Mouse (Mus musculus): Measurements from ENCODE around the gene Zg16. TPM values are rescaled to one million over a fixed set of nuclear protein-coding genes. Genes with fewer than 3 reads are reported as not detected.

Zg16 gene
- polyA plus RNA-seq, 2 experiments from 2014 or later: 0.81 TPM; not detected in 1

GRCm38 (mm10) chr7:127066317-127066716, 20.8 kb downstream of the Zg16 start:
- no peak for ATAC-seq

GRCm38 (mm10) chr7:127065538-127065937, 21.6 kb downstream of the Zg16 start:
- ATAC-seq: no peak

GRCm38 (mm10) chr7:127055026-127055585, 32.0 kb downstream of the Zg16 start:
- no peak for ATAC-seq

GRCm38 (mm10) chr7:127041851-127042672, 45.1 kb downstream of the Zg16 start, which contains the start of gene Kif22:
TSS of gene Kif22 (minus strand) at chr7:127042471.
- peak; percentile 99 for ATAC-seq

GRCm38 (mm10) chr7:127031244-127031643, 55.9 kb downstream of the Zg16 start:
- peak; percentile 40 for ATAC-seq

- no peak for ATAC-seq
Observed at GRCm38 (mm10) chr7:127030172-127030571, 57.0 kb downstream of the Zg16 start.

- ATAC-seq: no peak
Observed at GRCm38 (mm10) chr7:127027885-127028284, 59.2 kb downstream of the Zg16 start.

- ATAC-seq: peak; percentile 76
Observed at GRCm38 (mm10) chr7:127026984-127027726, 60.0 kb downstream of the Zg16 start, which contains the start of gene Maz. TSS of gene Maz (minus strand) at chr7:127027037.

GRCm38 (mm10) chr7:127026616-127026983, 60.5 kb downstream of the Zg16 start:
- ATAC-seq: no peak

- ATAC-seq: no peak
Observed at GRCm38 (mm10) chr7:127026161-127026600, 60.9 kb downstream of the Zg16 start.

- ATAC-seq: no peak
Observed at GRCm38 (mm10) chr7:127025556-127026160, 61.5 kb downstream of the Zg16 start.

GRCm38 (mm10) chr7:127024755-127025555, 62.2 kb downstream of the Zg16 start:
- peak; percentile 43 for ATAC-seq

GRCm38 (mm10) chr7:127023896-127024690, 63.0 kb downstream of the Zg16 start:
- no peak for ATAC-seq

- ATAC-seq: no peak
Observed at GRCm38 (mm10) chr7:127023272-127023691, 63.8 kb downstream of the Zg16 start.

GRCm38 (mm10) chr7:127022528-127023271, 64.4 kb downstream of the Zg16 start:
- no peak for ATAC-seq

- ATAC-seq: no peak
Observed at GRCm38 (mm10) chr7:127021563-127022527, 65.3 kb downstream of the Zg16 start.

- ATAC-seq: peak; percentile 21
Observed at GRCm38 (mm10) chr7:127020901-127021562, 66.1 kb downstream of the Zg16 start, which contains the start of the genes Gm42742 and Prrt2. TSS of gene Gm42742 (minus strand) at chr7:127021097. TSS of gene Prrt2 (minus strand) at chr7:127021211.

GRCm38 (mm10) chr7:127020491-127020890, 66.6 kb downstream of the Zg16 start:
- no peak for ATAC-seq
